Mouse (Mus musculus): ENCODE results near the gene Rasgrf1. TPM values are rescaled to one million over a fixed set of nuclear protein-coding genes. Genes with fewer than 3 reads are reported as not detected.

Gene Rasgrf1
- total and polyA plus RNA-seq, 3 experiments = not detected

DNA sequence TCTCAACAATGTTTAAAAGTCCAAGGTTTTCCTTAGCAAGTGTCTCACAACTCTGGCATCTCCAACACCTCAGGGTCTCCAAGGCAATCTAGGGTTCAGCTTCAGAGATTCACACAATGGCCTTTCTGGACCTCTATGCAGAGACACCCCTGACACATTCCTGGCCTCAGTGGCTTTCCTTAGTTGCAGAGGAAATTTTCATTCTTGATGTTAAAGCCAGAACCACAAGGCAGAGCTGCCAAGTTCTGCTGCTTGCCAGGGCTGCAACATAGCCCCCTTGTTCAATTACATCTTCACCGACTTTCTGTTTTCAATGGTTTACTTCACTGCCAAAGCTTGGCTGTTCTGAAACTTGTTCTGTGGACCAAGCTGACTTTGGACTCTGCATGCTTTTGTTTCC is 15.1 kb downstream of the Rasgrf1 start:
- no peaks in the 10 kb centered on the region for H3K36me3 ChIP-seq (ENCODE audit: control insufficient read depth in 1 of 2, insufficient read depth in 2 of 2, low read length in 2 of 2)
- no peak for TF ChIP-seq KAT2A (conservative IDR thresholded peaks at IDR 0.05; ENCODE audit: low read depth, low read length)
- TF ChIP-seq TCF12 (IDR thresholded peaks at IDR 0.05; ENCODE audit: low read depth, low read length) = no peak
- no peak for TF ChIP-seq USF2 (IDR thresholded peaks at IDR 0.05; ENCODE audit: borderline replicate concordance in 1 of 2, insufficient read depth in 1 of 2, low read depth in 1 of 2, low read length in 2 of 2)
- no peak for TF ChIP-seq GABPA (IDR thresholded peaks at IDR 0.05; ENCODE audit: low read depth, low read length)
- no peak for TF ChIP-seq ZNF384 (IDR thresholded peaks at IDR 0.05; ENCODE audit: low read depth, low read length)
- TF ChIP-seq ZC3H11A (IDR thresholded peaks at IDR 0.05; ENCODE audit: low read depth, low read length) = no peak
- no peak for TF ChIP-seq MEF2A (IDR thresholded peaks at IDR 0.05; ENCODE audit: extremely low read depth, insufficient replicate concordance, low read depth, low read length, poor library complexity, severe bottlenecking)
- DNase-seq (ENCODE audit: low read depth, low spot score) = no peak

DNA sequence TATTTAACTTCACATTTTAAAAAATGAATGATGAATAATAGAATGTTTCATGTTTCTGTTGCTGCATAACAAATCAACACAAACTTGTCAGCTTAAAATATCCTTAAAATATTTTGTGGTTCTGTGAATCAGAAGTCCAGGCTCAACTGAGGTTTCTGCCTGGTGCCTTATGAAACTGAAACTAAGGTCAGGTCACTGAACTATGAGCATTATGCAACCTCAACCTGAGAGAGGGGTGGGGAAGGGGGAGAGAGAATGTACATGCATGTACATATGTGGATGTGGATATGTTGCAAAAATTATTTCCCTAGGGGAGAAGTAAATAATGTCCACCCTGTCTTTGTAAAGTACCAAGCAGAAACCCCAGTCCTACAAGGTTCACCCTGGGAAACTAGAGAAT is 18.8 kb downstream of the Rasgrf1 start:
- H3K27me3 ChIP-seq (ENCODE audit: control insufficient read depth in 1 of 2, insufficient read depth in 2 of 2, low read length in 2 of 2) = no peaks in the 10 kb centered on the region
- no peaks in the 10 kb centered on the region for H3K79me2 ChIP-seq (ENCODE audit: control insufficient read depth, insufficient read depth, low read length, poor library complexity)
- no peak for DNase-seq (ENCODE audit: low read depth, low spot score)
- TF ChIP-seq ZC3H11A (IDR thresholded peaks at IDR 0.05; ENCODE audit: low read depth, low read length) (no peak), TCF12 (IDR thresholded peaks at IDR 0.05; ENCODE audit: low read depth, low read length) (no peak), MXI1 (IDR thresholded peaks at IDR 0.05; ENCODE audit: low read depth, low read length) (no peak), TAL1 (IDR thresholded peaks at IDR 0.05; ENCODE audit: low read length) (no peak), CHD1 (IDR thresholded peaks at IDR 0.05; ENCODE audit: low read depth, low read length) (no peak), BHLHE40 (IDR thresholded peaks at IDR 0.05; ENCODE audit: borderline replicate concordance, low read depth, low read length) (no peak), ETS1 (IDR thresholded peaks at IDR 0.05; ENCODE audit: low read depth, low read length) (no peak), ZNF384 (IDR thresholded peaks at IDR 0.05; ENCODE audit: low read depth, low read length) (no peak), MAX (IDR thresholded peaks at IDR 0.05; ENCODE audit: low read length) (no peak), SMC3 (IDR thresholded peaks at IDR 0.05; ENCODE audit: low read depth, low read length) (no peak)
- H3K4me1 ChIP-seq (ENCODE audit: control insufficient read depth in 1 of 2, insufficient read depth in 2 of 2, low read length in 2 of 2) = no peaks in the 10 kb centered on the region
- H3K27ac ChIP-seq (ENCODE audit: control insufficient read depth, low read depth, low read length) = no peak overlapping the region
- H3K4me3 ChIP-seq (ENCODE audit: control insufficient read depth in 1 of 2, insufficient read depth in 1 of 2, low read depth in 2 of 2, low read length in 2 of 2) = no peak overlapping the region
- H3K36me3 ChIP-seq (ENCODE audit: control insufficient read depth in 1 of 2, insufficient read depth in 2 of 2, low read length in 2 of 2) = no peaks in the 10 kb centered on the region
- H3K9ac ChIP-seq (ENCODE audit: control insufficient read depth, low read depth, low read length, poor library complexity, severe bottlenecking) = no peak overlapping the region
- H3K9me3 ChIP-seq (replicated peaks; ENCODE audit: insufficient read depth, low read length) = no peaks in the 10 kb centered on the region

More for the DNA sequence above, 15.1 kb downstream of the Rasgrf1 start:
- Histone ChIP-seq H3K27ac (ENCODE audit: control insufficient read depth, low read depth, low read length) (no peak overlapping the region), H3K9me3 (replicated peaks; ENCODE audit: insufficient read depth, low read length) (no peaks in the 10 kb centered on the region), H3K27me3 (ENCODE audit: control insufficient read depth in 1 of 2, insufficient read depth in 2 of 2, low read length in 2 of 2) (no peaks in the 10 kb centered on the region), H3K79me2 (ENCODE audit: control insufficient read depth, insufficient read depth, low read length, poor library complexity) (no peaks in the 10 kb centered on the region), H3K4me1 (ENCODE audit: control insufficient read depth in 1 of 2, insufficient read depth in 2 of 2, low read length in 2 of 2) (no peaks in the 10 kb centered on the region), H3K9ac (ENCODE audit: control insufficient read depth, low read depth, low read length, poor library complexity, severe bottlenecking) (no peak overlapping the region), H3K4me3 (ENCODE audit: control insufficient read depth in 1 of 2, insufficient read depth in 1 of 2, low read depth in 2 of 2, low read length in 2 of 2) (no peak overlapping the region)

GRCm38 (mm10) chr9:89940428-89940827 is 30.7 kb downstream of the Rasgrf1 start:
- no peak overlapping the region for H3K4me3 ChIP-seq (ENCODE audit: control insufficient read depth in 1 of 2, insufficient read depth in 1 of 2, low read depth in 2 of 2, low read length in 2 of 2)
- TF ChIP-seq POLR2AphosphoS2 (IDR thresholded peaks at IDR 0.05; ENCODE audit: low read length) = no peak
- TF ChIP-seq MAZ (IDR thresholded peaks at IDR 0.05; ENCODE audit: low read depth, low read length) = no peak
- no peak for TF ChIP-seq MYC (IDR thresholded peaks at IDR 0.05; ENCODE audit: low read depth, low read length)
- TF ChIP-seq ZC3H11A (IDR thresholded peaks at IDR 0.05; ENCODE audit: low read depth, low read length) = no peak
- no peak for TF ChIP-seq UBTF (IDR thresholded peaks at IDR 0.05; ENCODE audit: borderline replicate concordance, insufficient read depth, low read depth, low read length)
- TF ChIP-seq CHD2 (IDR thresholded peaks at IDR 0.05; ENCODE audit: low read length) = no peak
- no peak for TF ChIP-seq KAT2A (conservative IDR thresholded peaks at IDR 0.05; ENCODE audit: low read depth, low read length)
- no peak for TF ChIP-seq MAFK (IDR thresholded peaks at IDR 0.05; ENCODE audit: borderline replicate concordance, low read depth, low read length)
- no peak for TF ChIP-seq USF2 (IDR thresholded peaks at IDR 0.05; ENCODE audit: borderline replicate concordance in 1 of 2, insufficient read depth in 1 of 2, low read depth in 1 of 2, low read length in 2 of 2)
- TF ChIP-seq GATA1 (IDR thresholded peaks at IDR 0.05; ENCODE audit: low read depth, low read length) = no peak
- H3K9me3 ChIP-seq (replicated peaks; ENCODE audit: insufficient read depth, low read length) = no peaks in the 10 kb centered on the region
- no peak overlapping the region for H3K9ac ChIP-seq (ENCODE audit: control insufficient read depth, low read depth, low read length, poor library complexity, severe bottlenecking)
- H3K27ac ChIP-seq (ENCODE audit: control insufficient read depth, low read depth, low read length) = no peak overlapping the region
- no peak for DNase-seq (ENCODE audit: low read depth, low spot score)
- H3K36me3 ChIP-seq (ENCODE audit: control insufficient read depth in 1 of 2, insufficient read depth in 2 of 2, low read length in 2 of 2) = no peaks in the 10 kb centered on the region
- H3K27me3 ChIP-seq (ENCODE audit: control insufficient read depth in 1 of 2, insufficient read depth in 2 of 2, low read length in 2 of 2) = no peaks in the 10 kb centered on the region
- no peaks in the 10 kb centered on the region for H3K79me2 ChIP-seq (ENCODE audit: control insufficient read depth, insufficient read depth, low read length, poor library complexity)
- no peaks in the 10 kb centered on the region for H3K4me1 ChIP-seq (ENCODE audit: control insufficient read depth in 1 of 2, insufficient read depth in 2 of 2, low read length in 2 of 2)
